Mouse (Mus musculus) hindbrain, embryonic 14.5 days (tissue): Measurements from ENCODE around the gene Rnf208. TPM values are rescaled to one million over a fixed set of nuclear protein-coding genes. Genes with fewer than 3 reads are reported as not detected.

Experiments
- ATAC-seq: fragments of 200-750 bp; cut with Nextera tagmentation; 2 replicates; pipeline ENCODE4 v1.8.0; 2017; ENCODE audit warnings: moderate number of reproducible peaks, mild to moderate bottlenecking, moderate TSS enrichment, moderate library complexity; ENCODE audit not compliant: low FRiP score
- DNase-seq: peaks from one replicate; pipeline ENCODE4 v3.0.0-alpha.2; 2015; ENCODE audit warnings: low spot score
- H3K27ac ChIP-seq: fragments of 300-500 bp; sonication (generic); 2 replicates; pipeline ENCODE4 v1.5.1; 2014; ENCODE audit warnings: mild to moderate bottlenecking, moderate library complexity
- H3K27me3 ChIP-seq: fragments of 300-500 bp; sonication (generic); 2 replicates; pipeline ENCODE4 v1.6.1; 2014; ENCODE audit warnings: mild to moderate bottlenecking, low read length, mixed read lengths; ENCODE audit not compliant: control insufficient read depth, insufficient read depth
- H3K36me3 ChIP-seq: fragments of 300-500 bp; sonication (generic); replicated peaks from 2 replicates; pipeline ENCODE4 v1.6.1; 2014; ENCODE audit not compliant: control insufficient read depth, insufficient read depth
- H3K4me1 ChIP-seq: fragments of 300-500 bp; sonication (generic); replicated peaks from 2 replicates; pipeline ENCODE4 v1.6.1; 2014; ENCODE audit warnings: antibody characterized with exemption, low read length, mixed read lengths; ENCODE audit not compliant: control insufficient read depth, insufficient read depth
- H3K4me2 ChIP-seq: fragments of 300-500 bp; sonication (generic); replicated peaks from 2 replicates; pipeline ENCODE4 v1.6.1; 2014; ENCODE audit warnings: mild to moderate bottlenecking, moderate library complexity
- H3K4me3 ChIP-seq: fragments of 300-500 bp; sonication (generic); replicated peaks from 2 replicates; pipeline ENCODE4 v1.5.1; 2014; ENCODE audit warnings: mild to moderate bottlenecking, low read length
- H3K9ac ChIP-seq: fragments of 300-500 bp; sonication (generic); 2 replicates; pipeline ENCODE4 v1.6.1; 2014
- H3K9me3 ChIP-seq: fragments of 300-500 bp; sonication (generic); 2 replicates; pipeline ENCODE4 v1.6.1; 2016; ENCODE audit warnings: low read length; ENCODE audit not compliant: control insufficient read depth
- whole genome bisulfite sequencing: fragments of 180-500 bp; shearing (Covaris S2); extraction: QIAGEN DNeasy Blood & Tissue Kit; methylation state at CpG from one replicate; pipeline ENCODE4 v1.1.7; 2014; 5-methylcytosine and 5-hydroxymethylcytosine counted together
- polyA plus RNA-seq: library from polyadenylated mRNA; unstranded; fragments of >200 nt; fragmentation: Nextera tagmentation; extraction: Ambion mirVana; gene quantifications from 2 replicates; pipeline ENCODE4 v1.2.1, GENCODE M21; 2014

Rnf208 gene
- polyA plus RNA-seq, 1 experiment from 2014 or later: 166 TPM

DNA sequence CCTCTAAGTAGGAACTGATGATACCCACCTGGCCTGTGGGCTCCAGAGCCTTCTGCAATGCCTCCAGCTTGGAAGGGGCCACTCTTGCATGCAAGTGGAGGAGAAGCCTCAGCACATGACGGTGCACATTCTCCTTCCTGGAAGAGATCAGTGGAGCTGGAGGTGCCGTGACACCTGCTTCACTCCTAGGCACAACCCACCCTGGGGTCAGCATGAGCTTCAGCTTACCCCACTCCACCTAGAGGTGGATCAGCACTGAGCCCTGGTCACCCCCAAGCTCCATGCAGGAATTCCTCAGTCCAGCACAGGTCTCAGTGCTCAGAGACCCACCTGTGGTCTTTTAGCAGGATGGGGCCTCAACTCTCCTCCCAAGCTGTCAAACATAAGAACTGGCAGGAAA, 41.4 kb upstream of the Rnf208 start:
- no peak for DNase-seq
- no peak for ATAC-seq
- no peak overlapping the region for H3K4me3 ChIP-seq
- H3K27me3 ChIP-seq: peaks cover 12% of the 10 kb centered on the region
- H3K36me3 ChIP-seq: peaks cover 78% of the 10 kb centered on the region
- H3K4me2 ChIP-seq: no peak overlapping the region
- H3K9ac ChIP-seq: no peak overlapping the region
- H3K9me3 ChIP-seq: no peaks in the 10 kb centered on the region
- H3K4me1 ChIP-seq: no peaks in the 10 kb centered on the region
- WGBS: 100% methylated on average over 2 of the region's 2 CpGs
- no peak overlapping the region for H3K27ac ChIP-seq

DNA sequence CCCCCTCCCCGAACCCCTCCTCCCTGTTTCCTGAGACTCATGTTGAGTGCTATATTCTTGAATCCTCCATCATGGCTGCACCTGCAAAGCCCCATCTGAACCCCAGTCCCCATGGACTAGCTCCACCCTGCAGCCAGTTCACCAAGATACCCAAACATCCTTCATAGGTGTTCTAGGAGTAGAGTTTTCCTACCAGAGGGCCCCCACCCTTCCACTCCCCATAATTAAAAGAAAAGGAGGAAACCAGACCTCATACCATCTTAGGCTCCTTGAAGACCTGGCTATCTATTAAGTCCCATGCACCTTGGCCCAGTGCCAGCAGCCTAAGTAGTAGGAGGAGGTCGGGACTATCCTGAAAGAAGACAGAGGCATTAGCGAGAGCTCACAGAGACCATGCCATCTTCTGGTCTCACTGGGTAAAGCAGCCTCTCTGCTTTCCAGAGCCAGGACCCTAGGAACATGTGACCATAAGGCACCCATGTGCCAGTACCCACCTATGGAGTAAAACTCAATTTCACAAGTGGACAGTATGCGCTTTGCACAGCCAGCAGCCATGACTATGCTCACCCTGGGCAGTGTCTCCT, 38.3 kb upstream of the Rnf208 start:
- no peak overlapping the region for H3K4me3 ChIP-seq
- H3K27ac ChIP-seq: no peak overlapping the region
- no peaks in the 10 kb centered on the region for H3K27me3 ChIP-seq
- H3K36me3 ChIP-seq: peaks cover 89% of the 10 kb centered on the region
- H3K9ac ChIP-seq: no peak overlapping the region
- DNase-seq (no peak), ATAC-seq (no peak)
- 62% methylated on average over 4 of the region's 4 CpGs for WGBS
- no peaks in the 10 kb centered on the region for H3K9me3 ChIP-seq
- no peak overlapping the region for H3K4me2 ChIP-seq
- H3K4me1 ChIP-seq: peaks cover 2% of the 10 kb centered on the region; the same call in 1 of the 2 replicates

- no peaks in the 10 kb centered on the region for H3K27me3 ChIP-seq
- ATAC-seq: no peak
- 83% methylated on average over 1 of the region's 1 CpGs for WGBS
Observed at GRCm38 (mm10) chr2:25207593-25207992, 34.5 kb upstream of the Rnf208 start.

DNA sequence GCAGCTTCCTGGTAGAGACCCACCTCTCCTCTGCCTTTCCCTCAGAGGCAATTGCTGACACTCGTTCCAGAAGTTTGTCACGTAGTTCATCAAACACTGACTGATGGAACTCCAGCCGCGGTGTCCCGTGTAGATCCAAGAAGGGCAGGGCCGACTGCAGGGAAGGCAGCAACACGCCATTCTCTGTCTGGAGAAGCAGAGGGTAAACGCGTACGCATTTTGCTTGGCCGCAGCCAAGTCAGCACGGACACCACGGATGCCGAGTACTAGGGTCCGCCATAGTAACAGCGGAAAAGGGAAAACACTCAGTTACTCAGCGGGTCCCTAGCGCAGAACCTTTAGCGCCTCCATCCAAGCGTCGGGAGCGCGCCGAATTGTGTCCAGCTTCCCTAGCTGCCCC, 31.4 kb upstream of the Rnf208 start:
- no peak for DNase-seq
- Histone ChIP-seq H3K4me1 (peaks cover 17% of the 10 kb centered on the region), H3K9me3 (no peaks in the 10 kb centered on the region), H3K4me2 (peak overlapping the region; percentile 90), H3K9ac (peak overlapping the region; percentile 95), H3K27me3 (no peaks in the 10 kb centered on the region), H3K4me3 (peak overlapping the region; percentile 97), H3K36me3 (peaks cover 26% of the 10 kb centered on the region), H3K27ac (peak overlapping the region; percentile 93)
- WGBS: under 1% methylated on average over 24 of the region's 24 CpGs
- ATAC-seq: no peak; the same call in 1 of the 2 replicates

More at GRCm38 (mm10) chr2:25207593-25207992, 34.5 kb upstream of the Rnf208 start:
- no peak for DNase-seq
- Histone ChIP-seq H3K9me3 (no peaks in the 10 kb centered on the region), H3K4me1 (peaks cover 17% of the 10 kb centered on the region), H3K4me2 (no peak overlapping the region), H3K27ac (no peak overlapping the region), H3K4me3 (no peak overlapping the region), H3K36me3 (peaks cover 57% of the 10 kb centered on the region), H3K9ac (no peak overlapping the region)

- H3K27ac ChIP-seq: peak within 1 kb of the TSS; percentile 93
- DNase-seq: peak; percentile 83
- H3K4me2 ChIP-seq: peak within 1 kb of the TSS; percentile 90
- peak; percentile 89 for ATAC-seq
- no peaks in the 10 kb centered on the region for H3K9me3 ChIP-seq
- peak within 1 kb of the TSS; percentile 97 for H3K4me3 ChIP-seq
- WGBS: 0% methylated on average over 44 of the region's 44 CpGs
- H3K9ac ChIP-seq: peak within 1 kb of the TSS; percentile 95
- peaks cover 17% of the 10 kb centered on the region for H3K4me1 ChIP-seq
- no peaks in the 10 kb centered on the region for H3K27me3 ChIP-seq
- peaks cover 21% of the 10 kb centered on the region for H3K36me3 ChIP-seq
Observed at GRCm38 (mm10) chr2:25211121-25211670, 30.9 kb upstream of the Rnf208 start, which contains the start of gene Nelfb. Nelfb (minus strand) TSS chr2:25211489.

GRCm38 (mm10) chr2:25213266-25213865, 28.7 kb upstream of the Rnf208 start:
- peaks cover 17% of the 10 kb centered on the region for H3K4me1 ChIP-seq
- no peaks in the 10 kb centered on the region for H3K9me3 ChIP-seq
- H3K4me2 ChIP-seq: no peak overlapping the region
- H3K27me3 ChIP-seq: no peaks in the 10 kb centered on the region
- 65% methylated on average over 23 of the region's 23 CpGs for WGBS
- DNase-seq (no peak), ATAC-seq (no peak)
- no peak overlapping the region for H3K9ac ChIP-seq
- H3K36me3 ChIP-seq: peaks cover 9% of the 10 kb centered on the region; the same call in 1 of the 2 replicates
- H3K27ac ChIP-seq: no peak overlapping the region
- no peak overlapping the region for H3K4me3 ChIP-seq

DNA sequence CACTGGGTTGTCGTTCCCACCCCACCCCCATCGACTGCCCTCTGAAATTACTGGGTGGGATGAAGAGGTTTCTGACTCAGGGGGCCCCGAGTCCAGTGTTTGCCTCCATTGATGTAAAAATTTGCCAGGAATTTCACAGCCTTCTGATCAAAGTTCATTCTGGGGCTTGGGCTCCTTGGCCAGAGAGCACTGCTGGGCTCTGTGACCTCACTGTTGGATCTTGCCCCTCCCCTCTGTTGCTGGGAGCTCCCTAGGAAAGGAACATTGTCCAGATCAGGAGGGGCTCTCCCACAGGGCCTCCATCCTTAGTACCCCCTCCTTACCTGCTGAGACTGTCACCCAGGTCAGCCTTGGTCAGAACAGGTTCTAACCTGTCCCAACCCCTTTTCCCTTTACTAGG, 27.6 kb upstream of the Rnf208 start, which contains the start of gene Stpg3:
Gene Stpg3, minus strand, starts transcription at position 194 of the 400 bp plus-strand sequence.
- H3K4me2 ChIP-seq: no peak within 1 kb of the TSS
- 75% methylated on average over 3 of the region's 3 CpGs for WGBS
- H3K4me3 ChIP-seq: no peak within 1 kb of the TSS
- ATAC-seq: no peak
- no peaks in the 10 kb centered on the region; the same call in 1 of the 2 replicates for H3K36me3 ChIP-seq
- H3K4me1 ChIP-seq: peaks cover 10% of the 10 kb centered on the region
- no peaks in the 10 kb centered on the region for H3K9me3 ChIP-seq
- no peaks in the 10 kb centered on the region for H3K27me3 ChIP-seq
- H3K9ac ChIP-seq: no peak within 1 kb of the TSS
- no peak within 1 kb of the TSS for H3K27ac ChIP-seq
- no peak for DNase-seq

- no peak overlapping the region for H3K4me2 ChIP-seq
- DNase-seq: no peak
- H3K4me1 ChIP-seq: no peaks in the 10 kb centered on the region
- ATAC-seq: no peak
- H3K27me3 ChIP-seq: no peaks in the 10 kb centered on the region
- H3K36me3 ChIP-seq: peaks cover 9% of the 10 kb centered on the region
- no peak overlapping the region for H3K4me3 ChIP-seq
- H3K27ac ChIP-seq: no peak overlapping the region
- H3K9ac ChIP-seq: no peak overlapping the region
- 62% methylated on average over 2 of the region's 2 CpGs for WGBS
- no peaks in the 10 kb centered on the region for H3K9me3 ChIP-seq
Observed at GRCm38 (mm10) chr2:25217666-25218065, 24.4 kb upstream of the Rnf208 start.

- Histone ChIP-seq H3K4me1 (peaks cover 4% of the 10 kb centered on the region), H3K27ac (no peak within 1 kb of the TSS), H3K36me3 (peaks cover 9% of the 10 kb centered on the region), H3K4me2 (no peak within 1 kb of the TSS), H3K9ac (no peak within 1 kb of the TSS), H3K9me3 (no peaks in the 10 kb centered on the region), H3K27me3 (no peaks in the 10 kb centered on the region), H3K4me3 (no peak within 1 kb of the TSS)
- no peak for ATAC-seq
- DNase-seq: no peak
Observed at GRCm38 (mm10) chr2:25218445-25218844, 23.6 kb upstream of the Rnf208 start, which contains the start of gene Fam166a. Fam166a (plus strand) TSS chr2:25218745.
